Mouse (Mus musculus): ENCODE measurements at regions not wholly inside any gene's neighbourhood (a gene's known extent, or its start where the extent isn't known, plus 50 kb on each side); places are given as distances from the start of the nearest gene placed in this dataset.

- no peak for TF ChIP-seq CTCF (IDR thresholded peaks at IDR 0.05; ENCODE audit: low read depth, low read length)
- TF ChIP-seq POLR2A (IDR thresholded peaks at IDR 0.05; ENCODE audit: borderline replicate concordance, low read depth, low read length), result no peak
These were observed 110.4 kb upstream of the Zdhhc25 start for GRCm38 (mm10) chr15:88489715-88490114.

Measured in bone marrow macrophage, adult 2 months (primary cell).